Mouse (Mus musculus): ENCODE measurements around the gene Gm20403. TPM values are rescaled to one million over a fixed set of nuclear protein-coding genes. Genes with fewer than 3 reads are reported as not detected.

Gene Gm20403
- not detected in 2 replicates for polyA plus RNA-seq (2014; fragmentation: Nextera tagmentation; extraction: Ambion mirVana)

DNA sequence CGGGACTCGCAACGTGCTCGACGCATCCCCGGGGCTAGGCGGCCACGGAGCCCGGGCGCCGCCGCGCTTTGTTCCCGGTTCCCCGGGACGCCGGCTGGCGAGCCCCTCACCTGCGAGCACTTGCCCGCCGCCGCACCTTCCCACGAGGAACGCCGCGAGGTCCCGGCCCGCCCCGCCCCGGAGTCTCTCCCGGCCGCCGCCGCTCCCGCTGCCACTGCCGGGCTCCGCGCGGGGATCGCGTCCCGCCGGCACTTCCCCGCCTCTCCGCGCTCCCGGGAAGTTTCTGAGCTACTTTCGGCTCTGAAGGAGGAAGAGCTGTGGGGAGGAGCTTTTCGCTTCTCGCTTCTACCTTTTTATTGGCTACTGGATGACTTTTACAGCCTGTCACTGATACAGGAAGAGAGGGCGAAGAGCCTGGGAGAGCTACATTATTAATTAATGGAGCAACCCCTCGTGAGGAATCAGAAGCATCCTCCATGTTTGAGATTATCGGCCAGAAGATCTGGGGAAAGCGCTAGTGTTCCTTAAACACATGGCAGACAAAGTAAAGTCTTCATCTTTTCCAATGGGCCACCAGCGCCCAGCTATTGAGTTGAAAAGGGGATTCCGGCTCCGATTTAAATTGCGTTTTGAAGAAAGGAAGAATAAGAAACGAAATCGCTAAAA, at the start of gene Gm20403:
Gene Gm20403, minus strand, starts transcription at position 478 of the 666 bp plus-strand sequence.
- Histone ChIP-seq H3K27me3 (replicated peaks; ENCODE audit: control insufficient read depth, insufficient read depth, low read length) (no peaks in the 10 kb centered on the region), H3K4me3 (ENCODE audit: low read depth, low read length) (peak within 1 kb of the TSS; percentile 86), H3K4me1 (replicated peaks; ENCODE audit: control insufficient read depth, insufficient read depth, low read length) (peaks cover 16% of the 10 kb centered on the region; the same call in 1 of the 2 replicates), H3K36me3 (ENCODE audit: control insufficient read depth, insufficient read depth, low read length) (peaks cover 12% of the 10 kb centered on the region; the same call in 1 of the 2 replicates), H3K9ac (ENCODE audit: low read depth, low read length) (peak within 1 kb of the TSS; percentile 93), H3K9me3 (ENCODE audit: control insufficient read depth, low read length) (no peaks in the 10 kb centered on the region), H3K4me2 (peak within 1 kb of the TSS; percentile 73), H3K27ac (ENCODE audit: low read depth, low read length) (peak within 1 kb of the TSS; percentile 97)
- ATAC-seq (replicated peaks; ENCODE audit: low FRiP score) (peak; percentile 78), DNase-seq (ENCODE audit: low spot score) (peak; percentile 77)
- under 1% methylated on average over 48 of the region's 60 CpGs for WGBS

DNA sequence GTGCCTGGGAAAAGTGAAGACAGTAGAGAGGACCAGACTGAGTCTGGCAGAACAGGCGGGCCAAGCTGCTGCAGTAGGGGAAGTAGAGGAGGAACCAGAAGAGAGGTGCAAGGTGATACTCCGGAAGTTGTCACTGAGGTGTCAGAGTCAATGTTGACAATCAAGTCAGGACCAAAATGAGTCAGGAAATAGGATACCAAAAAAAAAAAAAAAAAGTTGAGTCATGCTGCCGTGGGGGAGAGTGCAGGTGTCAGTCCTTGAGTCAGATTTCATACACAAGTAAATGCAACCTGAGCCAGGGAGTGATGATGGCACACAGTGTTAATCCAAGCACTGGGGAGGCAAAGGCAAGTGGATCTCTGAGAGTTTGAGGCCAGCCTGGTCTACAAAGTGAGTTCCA, 40.8 kb upstream of the Gm20403 start:
- DNase-seq (ENCODE audit: low spot score) (no peak), ATAC-seq (replicated peaks; ENCODE audit: low FRiP score) (no peak)
- Histone ChIP-seq H3K4me2 (no peak overlapping the region), H3K9me3 (ENCODE audit: control insufficient read depth, low read length) (no peaks in the 10 kb centered on the region), H3K27me3 (replicated peaks; ENCODE audit: control insufficient read depth, insufficient read depth, low read length) (no peaks in the 10 kb centered on the region), H3K27ac (ENCODE audit: low read depth, low read length) (no peak overlapping the region), H3K9ac (ENCODE audit: low read depth, low read length) (no peak overlapping the region), H3K36me3 (ENCODE audit: control insufficient read depth, insufficient read depth, low read length) (no peaks in the 10 kb centered on the region), H3K4me3 (ENCODE audit: low read depth, low read length) (no peak overlapping the region), H3K4me1 (replicated peaks; ENCODE audit: control insufficient read depth, insufficient read depth, low read length) (no peaks in the 10 kb centered on the region)
- 38% methylated on average over 3 of the region's 3 CpGs for WGBS

DNA sequence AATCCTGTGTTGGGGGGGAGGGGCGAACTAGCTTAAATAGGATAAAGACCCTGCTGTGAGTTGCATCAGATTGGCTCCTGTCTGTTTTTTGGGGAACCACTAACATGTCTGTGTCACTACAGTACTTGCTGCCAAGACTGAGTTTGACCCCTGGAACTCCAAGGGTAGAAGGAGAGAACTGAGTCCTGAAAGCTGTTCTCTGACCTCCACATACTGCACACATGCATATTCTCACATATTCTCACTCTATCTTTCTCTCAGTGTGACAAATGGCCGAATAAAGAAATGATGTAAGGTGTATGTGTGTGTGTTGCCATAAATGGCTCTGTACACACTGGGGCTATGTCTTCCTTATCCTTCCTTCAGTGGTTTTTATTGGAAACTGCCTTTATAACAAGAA, 37.0 kb upstream of the Gm20403 start:
- H3K27ac ChIP-seq (ENCODE audit: low read depth, low read length): no peak overlapping the region
- no peaks in the 10 kb centered on the region for H3K27me3 ChIP-seq (replicated peaks; ENCODE audit: control insufficient read depth, insufficient read depth, low read length)
- DNase-seq (ENCODE audit: low spot score): no peak
- no peaks in the 10 kb centered on the region for H3K4me1 ChIP-seq (replicated peaks; ENCODE audit: control insufficient read depth, insufficient read depth, low read length)
- H3K9ac ChIP-seq (ENCODE audit: low read depth, low read length): no peak overlapping the region
- no peaks in the 10 kb centered on the region for H3K9me3 ChIP-seq (ENCODE audit: control insufficient read depth, low read length)
- H3K4me3 ChIP-seq (ENCODE audit: low read depth, low read length): no peak overlapping the region
- H3K36me3 ChIP-seq (ENCODE audit: control insufficient read depth, insufficient read depth, low read length): no peaks in the 10 kb centered on the region
- 80% methylated on average over 2 of the region's 2 CpGs for WGBS
- H3K4me2 ChIP-seq: no peak overlapping the region
- ATAC-seq (replicated peaks; ENCODE audit: low FRiP score): no peak

DNA sequence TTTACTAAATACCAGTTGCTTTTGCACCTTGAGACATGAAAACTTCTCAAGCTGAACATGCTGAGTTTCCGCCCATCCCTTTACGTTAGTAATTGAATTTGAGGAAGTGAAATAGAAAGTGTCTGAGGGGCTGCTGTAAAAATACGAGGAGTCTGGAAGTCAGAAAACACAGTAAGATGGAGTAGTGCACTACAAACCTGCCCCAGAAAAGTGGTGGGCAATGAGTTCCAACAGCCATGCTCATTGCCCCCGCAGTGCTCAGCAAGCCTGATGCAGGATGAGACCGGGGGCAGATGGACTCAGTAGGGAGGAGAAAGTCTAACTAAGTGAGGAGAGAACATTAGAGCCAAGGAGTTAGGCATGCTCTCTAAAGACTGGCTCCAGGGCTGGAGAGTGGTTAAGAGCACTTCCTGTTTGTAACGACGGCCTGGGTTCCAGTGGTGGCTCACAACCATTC, 33.1 kb upstream of the Gm20403 start:
- H3K9ac ChIP-seq (ENCODE audit: low read depth, low read length): no peak overlapping the region
- H3K36me3 ChIP-seq (ENCODE audit: control insufficient read depth, insufficient read depth, low read length): no peaks in the 10 kb centered on the region
- no peak for ATAC-seq (replicated peaks; ENCODE audit: low FRiP score)
- H3K4me2 ChIP-seq: no peak overlapping the region
- no peaks in the 10 kb centered on the region for H3K27me3 ChIP-seq (replicated peaks; ENCODE audit: control insufficient read depth, insufficient read depth, low read length)
- WGBS: 66% methylated on average over 7 of the region's 7 CpGs
- no peaks in the 10 kb centered on the region for H3K9me3 ChIP-seq (ENCODE audit: control insufficient read depth, low read length)
- H3K27ac ChIP-seq (ENCODE audit: low read depth, low read length): no peak overlapping the region
- no peak overlapping the region for H3K4me3 ChIP-seq (ENCODE audit: low read depth, low read length)
- no peaks in the 10 kb centered on the region for H3K4me1 ChIP-seq (replicated peaks; ENCODE audit: control insufficient read depth, insufficient read depth, low read length)
- no peak for DNase-seq (ENCODE audit: low spot score)

DNA sequence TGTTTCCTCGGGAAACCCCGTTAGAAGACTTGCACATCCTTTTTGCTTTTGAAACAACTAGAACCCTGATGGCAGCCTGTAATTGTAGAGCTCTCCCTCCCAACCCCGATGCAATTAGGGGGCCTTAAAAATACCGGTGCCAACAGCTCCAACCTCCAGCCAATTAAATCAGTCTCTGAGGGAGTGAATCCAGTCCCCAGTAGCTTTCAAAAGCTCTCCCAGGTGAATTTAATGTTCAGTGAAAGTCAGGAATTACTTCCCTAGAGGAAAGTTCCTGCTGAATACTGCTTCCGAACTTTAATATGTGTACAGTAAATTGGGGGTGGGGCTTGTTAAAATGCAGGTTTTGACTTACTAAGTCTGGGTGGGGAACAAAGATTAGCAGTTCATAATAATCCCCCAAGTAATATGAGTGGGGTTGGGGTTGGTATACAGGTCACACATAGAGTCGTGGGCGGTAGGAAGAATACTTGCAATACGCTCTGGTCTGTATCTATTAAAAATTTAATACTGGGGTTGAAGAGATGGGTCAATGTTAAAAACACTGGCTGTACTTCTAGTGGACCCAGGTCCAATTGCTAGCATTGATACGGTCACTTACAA, 30.9 kb upstream of the Gm20403 start:
- no peak overlapping the region for H3K27ac ChIP-seq (ENCODE audit: low read depth, low read length)
- 76% methylated on average over 9 of the region's 9 CpGs for WGBS

DNA sequence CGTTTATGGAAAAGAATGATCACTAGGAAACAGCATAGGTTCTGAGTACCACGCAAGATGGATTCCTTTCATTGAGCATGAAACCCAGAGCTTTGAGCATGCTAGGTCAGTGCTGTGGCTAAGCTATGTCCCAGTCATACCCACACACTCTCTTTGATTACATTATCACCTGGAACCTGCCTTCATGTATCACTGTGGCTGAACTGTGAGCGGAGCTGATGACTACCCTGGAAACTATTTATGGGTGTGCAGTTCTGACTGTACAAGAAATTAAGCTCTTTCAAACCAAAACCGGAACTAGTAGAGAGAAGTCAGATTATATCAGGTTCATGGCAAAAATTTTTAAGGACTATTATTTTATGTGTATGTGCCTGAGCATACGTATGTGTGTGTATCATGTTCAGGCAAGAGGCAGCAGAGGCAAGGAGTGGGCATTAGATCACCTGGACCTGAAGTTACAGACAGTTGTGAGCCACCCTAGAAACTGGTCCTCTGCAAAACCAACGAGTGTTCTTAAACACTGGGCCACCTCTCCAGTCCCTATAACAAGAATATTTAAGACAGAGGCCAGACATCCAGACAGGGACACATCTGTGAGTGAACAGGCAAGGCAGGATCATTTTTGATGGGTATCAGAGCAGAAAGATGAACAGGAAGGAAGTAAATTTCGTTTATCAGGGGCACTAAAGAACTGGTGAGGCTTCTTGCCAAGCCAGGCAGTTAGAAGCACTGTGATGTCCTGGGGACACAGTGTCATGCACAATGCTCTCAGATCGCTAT, 30.2 kb upstream of the Gm20403 start:
- Histone ChIP-seq H3K9ac (ENCODE audit: low read depth, low read length) (no peak overlapping the region), H3K9me3 (ENCODE audit: control insufficient read depth, low read length) (no peaks in the 10 kb centered on the region), H3K27ac (ENCODE audit: low read depth, low read length) (no peak overlapping the region), H3K36me3 (ENCODE audit: control insufficient read depth, insufficient read depth, low read length) (no peaks in the 10 kb centered on the region), H3K4me3 (ENCODE audit: low read depth, low read length) (no peak overlapping the region), H3K4me2 (no peak overlapping the region), H3K27me3 (replicated peaks; ENCODE audit: control insufficient read depth, insufficient read depth, low read length) (no peaks in the 10 kb centered on the region), H3K4me1 (replicated peaks; ENCODE audit: control insufficient read depth, insufficient read depth, low read length) (no peaks in the 10 kb centered on the region)
- WGBS: 66% methylated on average over 8 of the region's 8 CpGs
- DNase-seq (ENCODE audit: low spot score): no peak
- no peak for ATAC-seq (replicated peaks; ENCODE audit: low FRiP score)

More for the DNA sequence above, 30.9 kb upstream of the Gm20403 start:
- no peak overlapping the region for H3K9ac ChIP-seq (ENCODE audit: low read depth, low read length)
- no peaks in the 10 kb centered on the region for H3K27me3 ChIP-seq (replicated peaks; ENCODE audit: control insufficient read depth, insufficient read depth, low read length)
- no peaks in the 10 kb centered on the region for H3K36me3 ChIP-seq (ENCODE audit: control insufficient read depth, insufficient read depth, low read length)
- ATAC-seq (replicated peaks; ENCODE audit: low FRiP score) (no peak), DNase-seq (ENCODE audit: low spot score) (no peak)
- H3K9me3 ChIP-seq (ENCODE audit: control insufficient read depth, low read length): no peaks in the 10 kb centered on the region
- no peak overlapping the region for H3K4me3 ChIP-seq (ENCODE audit: low read depth, low read length)
- no peaks in the 10 kb centered on the region for H3K4me1 ChIP-seq (replicated peaks; ENCODE audit: control insufficient read depth, insufficient read depth, low read length)
- H3K4me2 ChIP-seq: no peak overlapping the region

DNA sequence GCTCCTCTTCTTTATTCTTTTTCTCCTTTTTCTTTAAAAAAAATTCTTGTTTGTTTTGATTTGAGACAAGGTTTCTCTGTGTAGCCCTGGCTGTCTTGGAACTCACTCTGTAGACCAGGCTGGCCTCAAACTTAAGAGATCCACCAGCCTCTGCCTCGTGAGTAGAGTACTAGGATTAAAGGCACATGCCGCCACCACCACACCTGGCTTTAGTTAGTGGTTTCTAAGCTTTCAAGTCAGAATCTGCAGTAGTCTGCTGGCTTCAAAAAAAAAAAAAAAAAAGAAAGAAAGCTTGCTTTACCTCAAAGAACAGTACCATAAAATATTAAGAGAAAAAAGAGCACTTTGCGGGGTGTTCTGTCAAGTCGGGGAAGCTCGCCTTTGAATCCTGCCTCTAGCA, 29.1 kb upstream of the Gm20403 start:
- Histone ChIP-seq H3K4me2 (no peak overlapping the region), H3K4me1 (replicated peaks; ENCODE audit: control insufficient read depth, insufficient read depth, low read length) (no peaks in the 10 kb centered on the region), H3K4me3 (ENCODE audit: low read depth, low read length) (no peak overlapping the region), H3K36me3 (ENCODE audit: control insufficient read depth, insufficient read depth, low read length) (no peaks in the 10 kb centered on the region), H3K27ac (ENCODE audit: low read depth, low read length) (no peak overlapping the region), H3K27me3 (replicated peaks; ENCODE audit: control insufficient read depth, insufficient read depth, low read length) (no peaks in the 10 kb centered on the region), H3K9me3 (ENCODE audit: control insufficient read depth, low read length) (no peaks in the 10 kb centered on the region), H3K9ac (ENCODE audit: low read depth, low read length) (no peak overlapping the region)
- ATAC-seq (replicated peaks; ENCODE audit: low FRiP score) (no peak), DNase-seq (ENCODE audit: low spot score) (no peak)
- 82% methylated on average over 5 of the region's 5 CpGs for WGBS

DNA sequence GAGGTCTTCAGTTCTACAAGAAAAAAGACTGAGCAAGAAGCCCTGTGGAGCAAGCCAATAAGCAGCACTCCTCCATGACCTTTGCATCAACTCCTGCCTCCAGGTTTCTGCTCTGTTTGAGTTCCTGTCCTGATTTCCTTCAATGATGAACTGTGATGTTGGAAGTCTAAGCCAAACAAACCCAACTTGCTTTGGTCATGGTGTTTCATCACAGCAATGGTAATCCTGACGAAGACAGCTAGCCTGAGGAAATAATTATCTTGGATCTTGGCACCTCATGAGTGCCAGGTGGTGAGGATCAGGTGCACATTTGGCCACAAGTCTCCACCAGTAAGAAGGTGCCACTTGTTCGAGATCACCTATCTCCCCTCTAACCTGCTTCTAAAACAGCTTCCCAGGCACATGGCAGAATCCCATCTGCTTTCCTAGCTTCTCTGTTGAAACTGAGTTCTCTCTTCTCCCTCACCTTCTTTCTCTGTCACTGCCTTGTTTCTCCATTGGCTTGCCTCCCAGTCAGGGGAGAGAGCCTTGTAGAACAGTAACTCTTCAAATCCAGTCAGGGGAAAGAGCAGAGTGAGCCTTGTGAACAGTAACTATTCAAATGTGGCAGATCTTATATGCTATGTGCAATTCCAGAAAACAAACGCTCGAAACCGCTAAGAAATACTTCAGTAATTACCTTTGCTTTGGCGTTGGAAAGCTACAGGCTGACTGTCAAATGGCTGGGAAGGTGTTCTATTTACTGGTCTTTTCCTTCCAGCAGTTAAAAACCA, 27.5 kb upstream of the Gm20403 start, which contains the start of gene Baz1a:
Gene Baz1a, minus strand, starts transcription at position 723 of the 773 bp plus-strand sequence.
- Histone ChIP-seq H3K36me3 (ENCODE audit: control insufficient read depth, insufficient read depth, low read length) (no peaks in the 10 kb centered on the region), H3K27ac (ENCODE audit: low read depth, low read length) (no peak within 1 kb of the TSS), H3K9ac (ENCODE audit: low read depth, low read length) (no peak within 1 kb of the TSS), H3K4me3 (ENCODE audit: low read depth, low read length) (no peak within 1 kb of the TSS), H3K9me3 (ENCODE audit: control insufficient read depth, low read length) (no peaks in the 10 kb centered on the region), H3K4me1 (replicated peaks; ENCODE audit: control insufficient read depth, insufficient read depth, low read length) (no peaks in the 10 kb centered on the region), H3K4me2 (no peak within 1 kb of the TSS), H3K27me3 (replicated peaks; ENCODE audit: control insufficient read depth, insufficient read depth, low read length) (no peaks in the 10 kb centered on the region)
- WGBS: 84% methylated on average over 6 of the region's 6 CpGs
- no peak for DNase-seq (ENCODE audit: low spot score)
- no peak for ATAC-seq (replicated peaks; ENCODE audit: low FRiP score)

All from liver, embryonic 11.5 days (tissue).